Mouse (Mus musculus) brown adipose tissue, adult 24 weeks (tissue): ENCODE results near the gene Klhl35. TPM values are rescaled to one million over a fixed set of nuclear protein-coding genes. Genes with fewer than 3 reads are reported as not detected.
"Not testable (repeated sequence)": the region's sequence is repeated elsewhere in the genome, so short reads cannot be mapped to it uniquely, and the experiment has no call there.

ENCODE experiments used
- H3K27ac ChIP-seq: fragments of 200-500 bp; replicated peaks from 2 replicates; pipeline ENCODE4 v1.5.1; 2012; ENCODE audit warnings: low read depth, mild to moderate bottlenecking, low read length
- H3K4me1 ChIP-seq: fragments of 200-500 bp; 2 replicates; pipeline ENCODE4 v1.6.1; 2012; ENCODE audit warnings: low read length, mixed read lengths; ENCODE audit not compliant: control insufficient read depth, insufficient read depth, insufficient read length
- H3K4me3 ChIP-seq: fragments of 200-500 bp; 2 replicates; pipeline ENCODE4 v1.5.1; 2012; ENCODE audit warnings: low read depth, mild to moderate bottlenecking, low read length, moderate library complexity; ENCODE audit not compliant: insufficient read depth
- polyA plus RNA-seq: library from polyadenylated mRNA; stranded (reverse); fragments of >200 nt; gene quantifications from 2 replicates; pipeline ENCODE4 v1.2.4, GENCODE M21; 2012; ENCODE audit not compliant: missing spikeins, insufficient read depth, insufficient read length

Gene Klhl35
- polyA plus RNA-seq, 1 experiment = not detected

GRCm38 (mm10) chr7:99500655-99501054 lies 34.9 kb downstream of the Klhl35 start:
- Histone ChIP-seq H3K27ac (no peak overlapping the region), H3K4me1 (no peaks in the 10 kb centered on the region), H3K4me3 (no peak overlapping the region)

GRCm38 (mm10) chr7:99501148-99501547 lies 35.3 kb downstream of the Klhl35 start:
- Histone ChIP-seq H3K27ac (no peak overlapping the region), H3K4me1 (no peaks in the 10 kb centered on the region), H3K4me3 (no peak overlapping the region)

- no peaks in the 10 kb centered on the region for H3K4me1 ChIP-seq
- no peak overlapping the region for H3K27ac ChIP-seq
- H3K4me3 ChIP-seq = no peak overlapping the region
Measured at GRCm38 (mm10) chr7:99504556-99504955, 38.8 kb downstream of the Klhl35 start.

- H3K4me1 ChIP-seq, H3K27ac ChIP-seq: not testable (repeated sequence)
Measured at GRCm38 (mm10) chr7:99508187-99508586, 42.4 kb downstream of the Klhl35 start.

GRCm38 (mm10) chr7:99510087-99510501 lies 44.3 kb downstream of the Klhl35 start:
- Histone ChIP-seq H3K27ac (no peak overlapping the region), H3K4me3 (no peak overlapping the region), H3K4me1 (no peaks in the 10 kb centered on the region)

More at GRCm38 (mm10) chr7:99508187-99508586, 42.4 kb downstream of the Klhl35 start:
- not testable (repeated sequence) for H3K4me3 ChIP-seq

- Histone ChIP-seq H3K27ac (no peak overlapping the region), H3K4me3 (no peak overlapping the region), H3K4me1 (no peaks in the 10 kb centered on the region)
Measured at GRCm38 (mm10) chr7:99516092-99516813, 50.4 kb downstream of the Klhl35 start.

- no peak overlapping the region for H3K27ac ChIP-seq
- no peak overlapping the region for H3K4me3 ChIP-seq
Measured at GRCm38 (mm10) chr7:99516814-99517157, 51.0 kb downstream of the Klhl35 start.

GRCm38 (mm10) chr7:99518954-99519644 lies 53.3 kb downstream of the Klhl35 start:
- Histone ChIP-seq H3K4me1 (no peaks in the 10 kb centered on the region), H3K4me3 (no peak overlapping the region), H3K27ac (no peak overlapping the region)

More at GRCm38 (mm10) chr7:99516814-99517157, 51.0 kb downstream of the Klhl35 start:
- no peaks in the 10 kb centered on the region for H3K4me1 ChIP-seq

- Histone ChIP-seq H3K4me1 (no peaks in the 10 kb centered on the region), H3K27ac (no peak overlapping the region)
Measured at GRCm38 (mm10) chr7:99523121-99523520, 57.3 kb downstream of the Klhl35 start.

More at GRCm38 (mm10) chr7:99523121-99523520, 57.3 kb downstream of the Klhl35 start:
- H3K4me3 ChIP-seq = no peak overlapping the region

Other genes with a start within 250 kb of the Klhl35 start
- 0.59 and 1.3 TPM in 2 replicates for gene Mogat2, start 227.4 kb upstream of the Klhl35 start, polyA plus RNA-seq
- gene Map6, start 198.6 kb upstream of the Klhl35 start, polyA plus RNA-seq = 9.4 and 18.8 TPM in 2 replicates
- 245 and 533 TPM in 2 replicates for gene Serpinh1, start 112.8 kb upstream of the Klhl35 start, polyA plus RNA-seq
- 10.1 and 10.9 TPM in 2 replicates for gene Gdpd5, start 84.6 kb upstream of the Klhl35 start, polyA plus RNA-seq
- 458 and 609 TPM in 2 replicates for gene Rps3, start 17.7 kb downstream of the Klhl35 start, polyA plus RNA-seq
- 10.7 and 14.7 TPM in 2 replicates for gene Arrb1, start 69.5 kb downstream of the Klhl35 start, polyA plus RNA-seq
- gene Tpbgl, start 161.1 kb downstream of the Klhl35 start, polyA plus RNA-seq = 4.5 TPM in 2 replicates
- gene Slco2b1, start 245.3 kb downstream of the Klhl35 start, polyA plus RNA-seq = 8.4 and 9.7 TPM in 2 replicates